Mouse (Mus musculus): ENCODE measurements around the gene 2610021A01Rik. TPM values are rescaled to one million over a fixed set of nuclear protein-coding genes. Genes with fewer than 3 reads are reported as not detected.
"Not testable (repeated sequence)": the region's sequence is repeated elsewhere in the genome, so short reads cannot be mapped to it uniquely, and the experiment has no call there.

2610021A01Rik gene
- 13.2 and 16.1 TPM in 2 replicates for polyA plus RNA-seq (2015; fragmentation: Nextera tagmentation; extraction: Ambion mirVana)

DNA sequence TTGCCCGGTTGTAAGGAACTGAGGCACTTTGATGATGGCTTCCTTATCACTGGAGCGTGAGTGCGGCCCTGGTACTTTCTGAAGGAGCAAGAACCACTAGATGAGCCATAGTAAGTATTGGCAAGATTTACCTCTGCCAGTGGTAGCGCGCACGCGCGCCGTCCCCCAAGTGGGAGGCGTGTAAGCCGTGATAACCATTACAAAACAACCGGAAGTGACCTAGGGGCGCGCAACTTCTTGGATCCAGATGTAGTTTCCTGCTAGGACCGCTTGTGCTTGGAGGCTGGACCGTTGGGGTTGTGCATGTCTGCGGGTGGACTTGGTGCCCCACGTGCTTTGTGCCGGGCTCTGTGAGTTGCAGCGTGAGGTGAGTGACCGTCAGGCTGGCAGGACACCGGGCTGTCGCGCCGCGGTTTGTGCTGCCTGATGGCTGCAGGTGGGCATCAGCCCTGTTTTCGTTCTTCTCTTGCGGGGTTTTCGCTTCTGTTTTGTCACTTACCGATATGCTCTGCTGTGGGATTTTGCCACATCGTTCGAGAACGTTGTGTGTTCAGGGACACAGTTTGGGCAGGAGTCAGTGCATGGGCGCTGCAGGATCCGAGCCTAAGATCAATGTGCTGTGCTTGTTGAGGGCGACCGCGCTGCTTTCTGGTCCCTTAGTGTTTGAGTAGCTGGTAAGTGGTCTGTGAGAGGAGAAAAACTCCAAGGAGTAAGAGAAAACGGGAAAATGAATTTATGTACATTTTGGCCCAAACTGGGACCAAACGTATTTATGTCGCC lies at the start of gene 2610021A01Rik:
Gene 2610021A01Rik (plus strand): TSS at position 197 of the 780 bp plus-strand sequence.
- peak within 1 kb of the TSS; percentile 66 for H3K27ac ChIP-seq
- peak; percentile 96 for ATAC-seq (ENCODE audit: insufficient number of reproducible peaks, insufficient read depth, low FRiP score, low TSS enrichment, low read depth)
- H3K27me3 ChIP-seq: no peaks in the 10 kb centered on the region
- peaks cover 6% of the 10 kb centered on the region; the same call in 1 of the 2 replicates for H3K4me1 ChIP-seq
- H3K36me3 ChIP-seq: no peaks in the 10 kb centered on the region
- H3K4me2 ChIP-seq: peak within 1 kb of the TSS; percentile 76
- H3K9ac ChIP-seq: peak within 1 kb of the TSS; percentile 80
- H3K4me3 ChIP-seq: peak within 1 kb of the TSS; percentile 65
- WGBS: under 1% methylated on average over 41 of the region's 41 CpGs
- no peaks in the 10 kb centered on the region for H3K9me3 ChIP-seq

DNA sequence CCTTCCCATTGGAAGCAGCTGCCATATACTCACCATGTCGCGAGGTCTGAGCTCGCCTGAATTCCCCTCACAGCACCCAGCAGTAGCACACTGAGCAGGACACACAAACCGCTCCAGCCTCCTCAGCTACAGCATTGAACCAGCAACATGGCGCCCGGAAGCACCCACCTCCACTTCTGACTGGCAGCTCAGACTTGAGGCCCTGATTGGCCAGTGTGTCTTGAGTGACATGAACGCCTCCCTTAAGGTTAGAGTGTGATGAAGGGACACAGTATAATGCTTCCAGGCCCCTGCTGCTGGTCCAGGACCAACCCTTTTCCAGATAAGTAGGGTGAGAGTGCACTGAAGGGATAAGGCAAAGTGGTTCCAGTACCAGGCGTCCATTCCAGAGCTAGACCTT lies 38.3 kb upstream of the 2610021A01Rik start:
- H3K9ac ChIP-seq: no peak overlapping the region
- no peaks in the 10 kb centered on the region for H3K27me3 ChIP-seq
- H3K4me1 ChIP-seq: no peaks in the 10 kb centered on the region
- H3K4me2 ChIP-seq: no peak overlapping the region
- ATAC-seq (ENCODE audit: insufficient number of reproducible peaks, insufficient read depth, low FRiP score, low TSS enrichment, low read depth): no peak
- H3K36me3 ChIP-seq: no peaks in the 10 kb centered on the region
- H3K4me3 ChIP-seq: no peak overlapping the region
- H3K9me3 ChIP-seq: peaks cover 8% of the 10 kb centered on the region; the same call in 1 of the 2 replicates
- H3K27ac ChIP-seq: no peak overlapping the region
- WGBS: 71% methylated on average over 8 of the region's 8 CpGs

GRCm38 (mm10) chr7:41573562-41573961 lies 25.5 kb upstream of the 2610021A01Rik start, which contains the start of gene Gm6871:
Gm6871 (minus strand) TSS chr7:41573662.
- not testable (repeated sequence) for H3K4me2 ChIP-seq; H3K27ac ChIP-seq; H3K9me3 ChIP-seq; H3K4me1 ChIP-seq; H3K4me3 ChIP-seq; H3K27me3 ChIP-seq; H3K9ac ChIP-seq; H3K36me3 ChIP-seq; ATAC-seq (ENCODE audit: insufficient number of reproducible peaks, insufficient read depth, low FRiP score, low TSS enrichment, low read depth)
- WGBS: 86% methylated on average over 6 of the region's 6 CpGs

DNA sequence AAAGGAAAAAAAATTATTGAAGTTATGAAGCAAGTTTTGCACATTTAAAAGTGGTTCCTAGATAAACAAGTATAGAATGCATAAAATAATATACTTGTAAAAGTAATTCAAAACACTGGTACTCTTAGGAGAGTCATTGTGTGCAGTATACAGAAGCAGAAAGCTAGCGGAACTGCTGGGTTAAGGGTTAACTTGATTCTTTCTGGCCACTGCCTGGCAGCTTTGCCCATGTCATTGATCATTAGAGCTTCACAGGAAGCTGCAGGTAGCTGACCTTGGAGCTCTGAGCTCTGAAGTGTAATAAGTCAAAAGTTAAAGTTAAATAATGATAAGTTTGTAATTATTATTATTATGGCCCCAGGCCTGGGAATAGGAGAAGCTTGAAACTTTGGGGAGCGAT lies 21.1 kb upstream of the 2610021A01Rik start:
- WGBS: 94% methylated on average over 2 of the region's 2 CpGs
- ATAC-seq (ENCODE audit: insufficient number of reproducible peaks, insufficient read depth, low FRiP score, low TSS enrichment, low read depth): no peak
- H3K27me3 ChIP-seq: no peaks in the 10 kb centered on the region
- no peak overlapping the region for H3K9ac ChIP-seq
- H3K9me3 ChIP-seq: 0 out of 2 replicates have a peak, but pooled peaks cover 2% of the 10 kb centered on the region
- H3K4me2 ChIP-seq: no peak overlapping the region
- H3K4me3 ChIP-seq: no peak overlapping the region
- no peaks in the 10 kb centered on the region for H3K4me1 ChIP-seq
- no peak overlapping the region for H3K27ac ChIP-seq
- H3K36me3 ChIP-seq: no peaks in the 10 kb centered on the region

DNA sequence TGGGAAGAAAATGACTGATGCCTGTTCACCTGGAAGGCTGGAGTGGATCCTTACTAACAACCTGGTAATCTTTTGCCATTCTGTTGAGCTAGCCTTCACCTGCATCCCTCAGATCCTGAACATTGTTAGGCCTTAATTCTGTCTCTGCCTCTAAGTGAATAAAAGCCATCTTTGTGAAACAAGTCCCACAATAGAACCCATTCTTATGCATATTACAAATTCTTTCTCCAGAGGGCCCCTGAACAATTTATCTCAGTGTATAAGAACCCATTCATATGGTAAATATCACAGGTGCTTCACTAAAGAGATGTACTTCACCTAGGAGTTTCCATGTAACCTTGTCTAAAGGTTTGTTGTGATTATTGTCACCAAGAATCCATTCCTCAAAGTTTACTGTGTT lies 17.0 kb upstream of the 2610021A01Rik start:
- ATAC-seq (ENCODE audit: insufficient number of reproducible peaks, insufficient read depth, low FRiP score, low TSS enrichment, low read depth): no peak
- H3K4me3 ChIP-seq: no peak overlapping the region
- no peak overlapping the region for H3K27ac ChIP-seq
- H3K9me3 ChIP-seq: no peaks in the 10 kb centered on the region
- H3K9ac ChIP-seq: no peak overlapping the region
- H3K4me2 ChIP-seq: no peak overlapping the region
- no peaks in the 10 kb centered on the region for H3K36me3 ChIP-seq
- H3K27me3 ChIP-seq: no peaks in the 10 kb centered on the region
- no peaks in the 10 kb centered on the region for H3K4me1 ChIP-seq

DNA sequence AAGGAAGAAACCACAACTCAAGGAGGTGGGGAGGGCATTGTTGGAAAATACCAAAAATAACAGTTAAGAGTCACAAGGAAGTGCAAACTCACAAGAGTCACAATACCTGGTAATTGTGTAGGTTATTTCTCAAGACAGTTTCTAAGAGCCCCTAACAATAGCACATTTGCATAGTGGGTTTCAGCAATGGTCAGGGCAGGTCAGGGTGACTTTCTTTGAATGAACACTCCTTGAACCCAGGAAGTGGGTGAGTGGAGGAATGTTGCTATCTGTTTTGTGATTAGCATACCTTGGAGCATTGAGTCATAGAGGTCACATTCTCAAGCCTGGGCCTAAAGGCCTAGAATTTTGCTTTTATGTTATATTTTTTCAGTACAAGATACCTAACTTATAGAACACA lies 11.2 kb upstream of the 2610021A01Rik start:
- H3K9me3 ChIP-seq; H3K9ac ChIP-seq; ATAC-seq (ENCODE audit: insufficient number of reproducible peaks, insufficient read depth, low FRiP score, low TSS enrichment, low read depth); H3K36me3 ChIP-seq; H3K4me1 ChIP-seq; H3K4me2 ChIP-seq; H3K27ac ChIP-seq; H3K27me3 ChIP-seq; H3K4me3 ChIP-seq: not testable (repeated sequence)

DNA sequence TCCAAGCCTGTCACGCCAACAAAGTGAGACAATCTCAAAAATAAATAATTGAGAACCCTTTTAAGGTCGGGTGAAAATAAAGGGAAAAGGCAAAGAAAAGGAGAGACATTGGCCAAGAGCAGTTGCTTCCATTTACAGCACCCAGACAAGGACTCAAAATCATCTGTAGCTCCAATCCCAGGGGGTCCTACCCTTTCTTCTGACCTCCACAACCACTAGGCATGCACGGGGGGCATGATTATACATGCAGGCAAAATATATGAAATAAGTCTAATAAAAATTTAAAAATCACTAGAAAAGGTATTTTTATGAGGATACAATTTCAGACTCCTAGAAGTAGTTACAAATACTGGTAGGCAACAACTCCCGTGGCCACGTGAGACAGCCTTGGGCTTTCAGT lies 415 bp upstream of the 2610021A01Rik start:
- no peak overlapping the region for H3K27ac ChIP-seq
- peak overlapping the region; percentile 80 for H3K9ac ChIP-seq
- peak overlapping the region; percentile 76 for H3K4me2 ChIP-seq
- no peaks in the 10 kb centered on the region for H3K27me3 ChIP-seq
- H3K9me3 ChIP-seq: no peaks in the 10 kb centered on the region
- peak overlapping the region; percentile 65 for H3K4me3 ChIP-seq
- no peak for ATAC-seq (ENCODE audit: insufficient number of reproducible peaks, insufficient read depth, low FRiP score, low TSS enrichment, low read depth)
- no peaks in the 10 kb centered on the region for H3K36me3 ChIP-seq
- WGBS: 51% methylated on average over 5 of the region's 5 CpGs
- peaks cover 6% of the 10 kb centered on the region; the same call in 1 of the 2 replicates for H3K4me1 ChIP-seq

DNA sequence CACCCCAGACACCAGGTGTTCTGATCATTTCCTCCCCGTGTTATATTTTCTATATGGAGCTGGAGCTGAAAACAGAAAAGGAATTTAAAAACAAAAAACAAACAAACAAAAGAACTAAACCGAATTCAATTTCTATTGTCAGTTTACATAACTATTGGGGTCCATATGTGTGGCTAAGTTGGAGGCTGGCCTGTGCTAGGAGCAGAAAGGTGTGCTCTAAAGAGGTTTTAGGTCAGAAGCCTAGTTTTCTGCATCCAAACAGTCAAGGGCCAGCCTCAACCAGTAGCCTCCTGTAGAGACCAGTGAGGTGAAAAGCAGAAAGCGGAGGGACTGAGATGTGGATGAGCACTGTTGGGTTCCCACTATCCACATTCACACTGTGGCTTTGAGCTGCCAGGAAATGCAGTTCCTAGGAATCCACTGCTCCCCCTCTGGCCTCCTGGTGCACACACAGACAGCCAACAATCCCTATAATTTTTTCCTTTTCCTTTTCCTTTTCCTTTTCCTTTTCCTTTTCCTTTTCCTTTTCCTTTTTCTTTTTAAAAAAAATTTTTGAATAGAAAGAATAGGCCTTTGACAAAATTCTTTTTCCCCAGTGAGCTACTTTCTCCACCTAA lies 1.0 kb downstream of the 2610021A01Rik start:
- ATAC-seq (ENCODE audit: insufficient number of reproducible peaks, insufficient read depth, low FRiP score, low TSS enrichment, low read depth): no peak
- Histone ChIP-seq H3K9ac (peak overlapping the region; percentile 80), H3K27ac (peak overlapping the region; percentile 66), H3K4me1 (peaks cover 6% of the 10 kb centered on the region; the same call in 1 of the 2 replicates), H3K36me3 (0 out of 2 replicates have a peak, but pooled peaks cover 3% of the 10 kb centered on the region), H3K27me3 (no peaks in the 10 kb centered on the region), H3K4me3 (peak overlapping the region; percentile 65), H3K9me3 (no peaks in the 10 kb centered on the region), H3K4me2 (peak overlapping the region; percentile 76)
- WGBS: 20% methylated on average over 3 of the region's 3 CpGs

GRCm38 (mm10) chr7:41611654-41612053 lies 12.6 kb downstream of the 2610021A01Rik start:
- Histone ChIP-seq H3K9me3 (peaks cover 5% of the 10 kb centered on the region; the same call in 1 of the 2 replicates), H3K36me3 (peaks cover 53% of the 10 kb centered on the region), H3K27ac (no peak overlapping the region), H3K9ac (no peak overlapping the region), H3K4me3 (no peak overlapping the region), H3K4me2 (no peak overlapping the region), H3K4me1 (no peaks in the 10 kb centered on the region), H3K27me3 (no peaks in the 10 kb centered on the region)
- no peak for ATAC-seq (ENCODE audit: insufficient number of reproducible peaks, insufficient read depth, low FRiP score, low TSS enrichment, low read depth)
- 81% methylated on average over 3 of the region's 3 CpGs for WGBS

DNA sequence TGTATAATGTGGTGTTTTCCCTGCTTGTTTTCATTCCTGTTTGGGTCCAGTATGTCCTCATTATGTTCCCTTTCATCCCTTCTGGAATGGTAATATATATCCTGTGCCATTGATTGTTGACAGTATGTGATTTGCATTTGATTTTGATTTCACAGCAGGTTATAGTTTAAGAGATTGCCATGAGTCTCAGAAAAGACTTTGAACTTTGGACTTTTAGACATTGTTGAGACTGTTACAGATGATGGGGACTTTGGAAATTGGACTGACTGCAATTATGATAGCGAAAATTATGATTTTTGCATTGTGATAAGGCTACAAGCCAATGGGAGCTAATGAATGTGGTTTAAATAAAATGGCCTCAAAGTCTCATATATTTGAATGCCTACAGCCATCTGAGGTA lies 17.2 kb downstream of the 2610021A01Rik start:
- not testable (repeated sequence) for H3K27me3 ChIP-seq; H3K4me3 ChIP-seq; ATAC-seq (ENCODE audit: insufficient number of reproducible peaks, insufficient read depth, low FRiP score, low TSS enrichment, low read depth); H3K27ac ChIP-seq; H3K4me1 ChIP-seq; H3K9me3 ChIP-seq; H3K9ac ChIP-seq; H3K4me2 ChIP-seq
- 95% methylated on average over 1 of the region's 1 CpGs for WGBS
- peaks cover 57% of the 10 kb centered on the region for H3K36me3 ChIP-seq

DNA sequence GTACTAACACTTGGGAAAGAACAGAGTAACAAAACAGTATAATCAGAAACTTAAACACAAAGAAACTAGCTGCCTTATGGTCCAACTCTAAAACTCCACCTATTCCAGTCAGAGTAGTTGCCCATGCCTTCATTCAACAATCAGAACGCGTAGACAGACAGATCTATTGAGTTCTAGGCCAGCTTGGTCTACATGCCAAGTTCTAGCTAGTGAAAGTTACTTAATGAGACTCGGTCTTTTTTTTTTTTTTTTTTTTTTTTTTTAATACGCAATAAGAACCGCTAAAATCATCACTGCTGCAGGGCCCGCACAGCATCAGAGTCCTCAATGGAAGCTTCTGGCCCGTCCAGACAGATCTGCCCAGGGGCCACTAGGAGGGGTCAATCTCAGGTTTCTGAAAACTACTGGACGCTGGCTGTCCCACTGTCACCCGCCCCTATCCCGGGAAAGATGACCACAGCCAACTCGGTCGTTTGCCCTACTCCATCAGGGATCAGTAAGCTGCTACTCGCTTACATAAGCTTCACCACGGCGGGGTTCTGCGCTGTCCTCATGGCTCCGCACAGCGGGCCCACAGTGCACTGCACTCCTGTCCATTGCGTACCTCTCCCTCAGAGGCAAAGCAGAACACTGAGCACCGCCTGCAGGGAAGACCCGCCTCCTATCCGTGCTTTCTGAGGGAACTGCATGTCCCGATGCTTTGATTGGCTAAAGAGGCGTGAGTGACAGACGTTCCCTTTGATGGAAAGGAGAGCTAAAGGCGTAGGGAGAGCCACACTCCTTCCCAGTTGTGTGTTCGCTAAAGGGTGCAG lies 33.6 kb downstream of the 2610021A01Rik start, which contains the start of gene Zfp788:
Gene Zfp788 (plus strand): TSS at position 795 of the 812 bp plus-strand sequence.
- peak within 1 kb of the TSS; percentile 82 for H3K4me2 ChIP-seq
- H3K4me3 ChIP-seq: peak within 1 kb of the TSS; percentile 63
- H3K9ac ChIP-seq: peak within 1 kb of the TSS; percentile 78
- no peaks in the 10 kb centered on the region for H3K27me3 ChIP-seq
- peak within 1 kb of the TSS; percentile 97 for H3K27ac ChIP-seq
- WGBS: 2% methylated on average over 27 of the region's 27 CpGs
- ATAC-seq (ENCODE audit: insufficient number of reproducible peaks, insufficient read depth, low FRiP score, low TSS enrichment, low read depth): peak; percentile 96
- peaks cover 4% of the 10 kb centered on the region; the same call in 1 of the 2 replicates for H3K4me1 ChIP-seq
- H3K36me3 ChIP-seq: peaks cover 37% of the 10 kb centered on the region
- peaks cover 6% of the 10 kb centered on the region; the same call in 1 of the 2 replicates for H3K9me3 ChIP-seq
